Mouse (Mus musculus) gastrocnemius, adult 2 months (tissue): ENCODE results near the gene Wdr59. TPM values are rescaled to one million over a fixed set of nuclear protein-coding genes. Genes with fewer than 3 reads are reported as not detected.

Experiments
- DNase-seq: peaks from one replicate; pipeline ENCODE4 v3.0.0; 2022
- H3K27ac ChIP-seq: fragments of 200-600 bp; 2 replicates; pipeline ENCODE4 v1.8.1; 2022; ENCODE audit warnings: mild to moderate bottlenecking
- H3K4me3 ChIP-seq: fragments of 200-600 bp; 2 replicates; pipeline ENCODE4 v1.8.1; 2022; ENCODE audit warnings: mild to moderate bottlenecking, moderate library complexity
- CTCF ChIP-seq: fragments of 200-600 bp; IDR thresholded peaks from 2 replicates; pipeline ENCODE4 v1.8.1; 2022; ENCODE audit warnings: antibody characterized with exemption, mild to moderate bottlenecking, moderate library complexity
- intact Hi-C: fragments of 180-260 bp; cut with DNase I; formaldehyde crosslinking; loops from one replicate; pipeline ENCODE4 v1.15.1; 2025
- long read RNA-seq, 2 experiments: library from polyadenylated mRNA; stranded (forward); transcript quantifications; one replicate each; pipeline ENCODE4 v2.0.0; 2021
- total RNA-seq, 2 experiments: library from RNA; stranded (reverse); gene quantifications; 2 replicates each; pipeline ENCODE4 v1.2.3; 2021

Gene Wdr59
- 1 to 10 TPM; 7.9 to 8.2 TPM for total RNA-seq
- long read RNA-seq, experiment 1, full-length matches to known transcripts, result 1 of 7 reads
- long read RNA-seq, experiment 1, partial matches to known transcripts, result 5 of 7 reads
- long read RNA-seq, experiment 1, other reads (novel, unspliced or antisense), result 1 of 7 reads
- long read RNA-seq, experiment 2, partial matches to known transcripts, result 1 of 1 reads
- long read RNA-seq, experiment 2, other reads (novel, unspliced or antisense), result 0 of 1 reads

- H3K27ac ChIP-seq, result peak within 1 kb of the TSS; percentile 94
- TF ChIP-seq CTCF, result peak; percentile 20; the same call in 1 of the 2 replicates
- DNase-seq, result peak; percentile 97
- intact Hi-C loops, result no loop called here
- H3K4me3 ChIP-seq, result peak within 1 kb of the TSS; percentile 83
Observed at GRCm38 (mm10) chr8:111521713-111522429, at the start of gene Wdr59. Gene Wdr59 (minus strand): TSS chr8:111522092.

GRCm38 (mm10) chr8:111571661-111572060 lies 49.8 kb upstream of the Wdr59 start:
- DNase-seq, result no peak
- intact Hi-C loops, result no loop called here
- Histone ChIP-seq H3K27ac (no peak overlapping the region), H3K4me3 (no peak overlapping the region)
- TF ChIP-seq CTCF, result no peak

- intact Hi-C loops, result no loop called here
- Histone ChIP-seq H3K4me3 (peak overlapping the region; percentile 46), H3K27ac (peak overlapping the region; percentile 80)
- DNase-seq, result no peak
- TF ChIP-seq CTCF, result no peak
Observed at GRCm38 (mm10) chr8:111570432-111570831, 48.5 kb upstream of the Wdr59 start.

DNA sequence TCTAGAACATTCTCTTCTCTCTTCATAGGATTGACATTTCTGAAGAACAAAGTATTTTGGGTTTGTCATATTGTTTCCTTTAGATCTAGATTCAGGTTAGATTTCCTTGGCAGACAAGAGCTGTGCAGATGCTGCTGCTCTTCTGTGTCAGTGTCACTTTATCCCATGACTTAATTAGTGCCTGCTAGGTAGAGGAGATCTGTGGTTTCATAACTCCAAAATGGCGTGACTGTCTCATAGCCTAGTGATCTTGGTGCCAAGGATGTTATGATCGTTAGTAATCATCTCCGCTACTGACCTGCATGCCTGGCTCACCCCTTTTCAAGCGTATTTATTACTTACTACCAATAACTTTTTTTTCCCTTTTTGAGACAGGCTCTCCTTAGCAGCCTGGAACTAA lies 48.0 kb upstream of the Wdr59 start:
- intact Hi-C loops, result no loop called here
- Histone ChIP-seq H3K27ac (peak overlapping the region; percentile 80), H3K4me3 (peak overlapping the region; percentile 46)
- no peak for DNase-seq
- TF ChIP-seq CTCF, result no peak

GRCm38 (mm10) chr8:111568029-111568428 lies 46.1 kb upstream of the Wdr59 start:
- DNase-seq, result no peak
- intact Hi-C loops, result no loop called here
- Histone ChIP-seq H3K27ac (peak overlapping the region; percentile 71), H3K4me3 (no peak overlapping the region)
- TF ChIP-seq CTCF, result no peak

DNA sequence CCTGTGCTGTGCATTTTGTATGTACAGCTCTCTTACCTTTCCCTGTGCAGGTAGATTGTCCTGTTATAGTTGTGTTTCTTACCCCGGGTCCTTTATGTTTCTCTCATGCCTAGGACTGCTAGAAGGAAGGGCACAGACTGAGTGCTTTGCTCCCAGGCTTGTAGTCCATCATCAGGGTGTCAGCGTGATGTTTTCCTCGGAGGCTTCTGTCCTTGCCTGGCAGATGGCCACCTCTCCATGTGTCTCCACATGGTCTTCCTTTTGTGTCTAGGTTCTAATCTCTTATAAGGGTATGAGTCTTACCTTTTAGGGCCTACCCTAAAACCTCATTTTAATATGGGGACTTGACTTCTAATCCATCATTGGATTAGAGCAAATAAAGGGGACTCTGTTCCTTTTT lies 45.7 kb upstream of the Wdr59 start:
- intact Hi-C loops, result no loop called here
- Histone ChIP-seq H3K27ac (peak overlapping the region; percentile 71; the same call in 1 of the 2 replicates), H3K4me3 (no peak overlapping the region)
- no peak for TF ChIP-seq CTCF
- no peak for DNase-seq

GRCm38 (mm10) chr8:111566326-111566725 lies 44.4 kb upstream of the Wdr59 start:
- H3K4me3 ChIP-seq, result no peak overlapping the region
- intact Hi-C loops, result no loop called here
- peak overlapping the region; percentile 16; the same call in 1 of the 2 replicates for H3K27ac ChIP-seq
- TF ChIP-seq CTCF, result no peak
- DNase-seq, result no peak

- intact Hi-C loops, result no loop called here
- no peak for DNase-seq
- TF ChIP-seq CTCF, result no peak
- no peak overlapping the region for H3K4me3 ChIP-seq
- H3K27ac ChIP-seq, result no peak overlapping the region; the same call in 1 of the 2 replicates
Observed at GRCm38 (mm10) chr8:111565784-111566191, 43.9 kb upstream of the Wdr59 start.

GRCm38 (mm10) chr8:111564093-111564492 lies 42.2 kb upstream of the Wdr59 start:
- no peak for TF ChIP-seq CTCF
- H3K27ac ChIP-seq, result no peak overlapping the region
- intact Hi-C loops, result no loop called here
- DNase-seq, result no peak
- H3K4me3 ChIP-seq, result no peak overlapping the region

- H3K4me3 ChIP-seq, result no peak overlapping the region
- intact Hi-C loops, result no loop called here
- TF ChIP-seq CTCF, result no peak
- H3K27ac ChIP-seq, result no peak overlapping the region; the same call in 1 of the 2 replicates
- DNase-seq, result no peak
Observed at GRCm38 (mm10) chr8:111563687-111564086, 41.8 kb upstream of the Wdr59 start.

DNA sequence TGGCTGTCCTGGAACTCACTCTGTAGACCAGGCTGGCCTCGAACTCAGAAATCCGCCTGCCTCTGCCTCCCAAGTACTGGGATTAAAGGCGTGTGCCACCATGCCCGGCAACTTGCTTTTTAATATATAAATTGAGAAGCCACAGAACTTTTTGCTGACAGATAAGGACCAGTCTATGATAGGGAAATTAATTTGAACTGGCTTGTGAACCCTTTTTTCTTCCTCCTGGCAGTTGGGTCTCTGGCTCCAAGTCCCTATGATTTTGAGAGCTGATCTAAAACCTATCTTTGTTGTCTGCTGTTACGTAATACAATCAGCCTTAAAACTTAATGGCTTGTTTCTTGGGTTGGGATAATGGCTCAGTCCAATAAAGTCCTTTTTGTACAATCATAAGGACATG lies 41.2 kb upstream of the Wdr59 start:
- intact Hi-C loops, result no loop called here
- no peak overlapping the region for H3K4me3 ChIP-seq
- no peak for TF ChIP-seq CTCF
- DNase-seq, result no peak
- H3K27ac ChIP-seq, result no peak overlapping the region

DNA sequence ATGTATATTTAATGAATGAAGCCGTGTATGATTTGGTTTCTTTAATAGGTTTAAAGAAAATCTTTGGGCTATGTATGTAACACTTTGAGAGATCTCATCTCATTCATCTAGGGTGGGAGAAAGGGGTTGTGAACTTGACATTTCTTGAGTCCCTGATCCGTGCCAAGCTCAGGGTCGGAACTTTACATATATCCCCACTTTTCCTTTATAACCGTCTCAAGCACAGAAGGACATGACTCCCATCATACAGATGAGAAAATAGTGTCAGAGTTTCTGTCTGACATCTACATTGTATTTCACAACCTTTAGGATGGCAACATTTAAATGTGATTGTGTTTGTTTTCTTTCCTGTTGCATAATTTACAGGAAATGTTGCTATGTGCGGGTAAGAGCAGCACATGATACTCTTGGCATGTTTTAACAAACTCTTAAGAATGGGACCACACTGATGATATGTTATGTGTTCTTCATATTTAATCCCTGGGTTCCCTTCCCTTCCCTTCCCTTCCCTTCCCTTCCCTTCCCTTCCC lies 40.4 kb upstream of the Wdr59 start:
- no peak for DNase-seq
- no peak for TF ChIP-seq CTCF
- H3K4me3 ChIP-seq, result no peak overlapping the region
- intact Hi-C loops, result no loop called here
- peak overlapping the region; percentile 74 for H3K27ac ChIP-seq

DNA sequence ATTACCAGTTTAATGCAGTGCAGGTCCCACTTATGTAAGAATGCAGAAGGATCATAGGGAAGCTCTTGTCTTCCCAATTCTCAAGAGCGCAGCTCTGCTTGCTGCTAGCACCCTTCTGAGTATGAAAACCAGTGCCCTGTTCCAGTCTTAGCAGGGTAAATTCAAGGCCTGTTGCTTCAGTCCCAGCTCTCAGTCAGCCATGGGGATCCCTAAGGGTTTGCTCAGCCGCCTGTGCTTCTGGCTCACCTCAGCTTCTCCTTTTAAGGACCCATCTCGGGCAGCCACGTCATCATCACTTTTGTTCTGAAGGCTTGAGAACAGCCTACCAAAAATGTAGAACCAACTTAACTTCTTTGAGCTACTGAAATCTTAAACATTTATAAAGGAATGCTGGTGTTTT lies 39.9 kb upstream of the Wdr59 start:
- peak overlapping the region; percentile 74 for H3K27ac ChIP-seq
- no peak for DNase-seq
- H3K4me3 ChIP-seq, result no peak overlapping the region
- intact Hi-C loops, result no loop called here
- no peak for TF ChIP-seq CTCF
